Mouse (Mus musculus): ENCODE measurements around the gene 1810010D01Rik.
A peak's percentile ranks its signal among the peaks of the same experiment; 100 is the strongest.

1810010D01Rik gene

GRCm38 (mm10) chr7:145176750-145177589 lies 30.9 kb downstream of the 1810010D01Rik start:
- ATAC-seq (ENCODE audit: low TSS enrichment), result peak; percentile 69

GRCm38 (mm10) chr7:145173563-145173962 lies 34.4 kb downstream of the 1810010D01Rik start:
- ATAC-seq (ENCODE audit: low TSS enrichment), result no peak

DNA sequence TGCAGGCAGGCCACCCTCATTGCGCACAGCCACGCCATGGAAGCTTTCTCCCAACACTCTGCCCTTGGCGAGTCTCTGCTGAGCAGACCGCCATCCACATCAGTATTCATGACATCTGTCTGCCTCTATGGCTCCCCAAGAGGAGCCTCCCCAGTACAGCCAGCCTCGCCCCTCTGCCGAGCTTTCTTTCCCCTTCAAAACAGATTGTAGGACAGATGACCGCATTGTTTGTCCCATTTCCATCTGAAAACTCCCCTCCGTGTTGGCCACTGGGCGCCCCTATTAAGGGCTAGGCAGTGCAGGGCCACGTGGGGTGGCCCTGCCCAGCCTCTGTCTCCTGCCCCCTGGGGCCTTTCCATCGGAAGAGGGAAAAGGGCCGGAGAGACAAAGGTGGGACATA lies 34.8 kb downstream of the 1810010D01Rik start:
- no peak for ATAC-seq (ENCODE audit: low TSS enrichment)

DNA sequence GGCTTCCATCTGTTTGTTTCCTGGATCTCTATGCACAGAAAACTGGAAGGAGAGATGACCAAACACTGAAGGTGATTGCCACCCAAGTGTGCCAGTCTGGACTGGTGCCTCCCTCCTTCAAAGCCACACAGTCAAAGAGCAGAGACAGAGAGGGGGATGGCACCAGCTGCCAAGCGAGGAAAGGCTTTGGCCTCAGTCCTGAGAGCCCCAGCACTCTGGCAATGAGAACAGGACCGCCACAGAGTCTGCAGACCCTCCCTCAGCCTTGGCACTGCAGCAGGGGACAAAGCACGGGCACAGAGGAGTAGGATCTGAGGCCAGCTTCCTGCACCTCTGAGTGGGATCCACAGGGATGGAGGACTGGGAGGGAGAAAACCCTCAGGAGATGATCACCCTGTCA lies 38.2 kb downstream of the 1810010D01Rik start:
- ATAC-seq (ENCODE audit: low TSS enrichment), result no peak

- no peak for ATAC-seq (ENCODE audit: low TSS enrichment)
These were observed 48.4 kb downstream of the 1810010D01Rik start for GRCm38 (mm10) chr7:145159283-145160240.

Data from frontal cortex, adult (tissue).